Mouse (Mus musculus) urinary bladder, postnatal 10 days (tissue): ENCODE results near the gene Nuak2.

Experiments
- DNase-seq: peaks from one replicate; pipeline ENCODE4 v3.0.0; 2022; ENCODE audit warnings: low spot score

Nuak2 gene

GRCm38 (mm10) chr1:132354234-132354633 lies 38.3 kb downstream of the Nuak2 start:
- DNase-seq: no peak

- no peak for DNase-seq
Observed at GRCm38 (mm10) chr1:132355162-132355601, 39.3 kb downstream of the Nuak2 start.

- DNase-seq: peak; percentile 51
Observed at GRCm38 (mm10) chr1:132355841-132356242, 39.9 kb downstream of the Nuak2 start.

- DNase-seq: no peak
Observed at GRCm38 (mm10) chr1:132356841-132357240, 40.9 kb downstream of the Nuak2 start.

GRCm38 (mm10) chr1:132361959-132362358 lies 46.0 kb downstream of the Nuak2 start:
- DNase-seq: no peak

- DNase-seq: no peak
Observed at GRCm38 (mm10) chr1:132364388-132364787, 48.5 kb downstream of the Nuak2 start.

GRCm38 (mm10) chr1:132364896-132365557 lies 49.1 kb downstream of the Nuak2 start:
- no peak for DNase-seq

- no peak for DNase-seq
Observed at GRCm38 (mm10) chr1:132365645-132366044, 49.7 kb downstream of the Nuak2 start.

- no peak for DNase-seq
Observed at GRCm38 (mm10) chr1:132366235-132366634, 50.3 kb downstream of the Nuak2 start.

GRCm38 (mm10) chr1:132366937-132367336 lies 51.0 kb downstream of the Nuak2 start:
- DNase-seq: no peak

GRCm38 (mm10) chr1:132367692-132368506 lies 52.0 kb downstream of the Nuak2 start:
- DNase-seq: no peak

GRCm38 (mm10) chr1:132370681-132371173 lies 54.8 kb downstream of the Nuak2 start:
- no peak for DNase-seq

- no peak for DNase-seq
Observed at GRCm38 (mm10) chr1:132371298-132372081, 55.6 kb downstream of the Nuak2 start.

- no peak for DNase-seq
Observed at GRCm38 (mm10) chr1:132372354-132372753, 56.4 kb downstream of the Nuak2 start.

GRCm38 (mm10) chr1:132372896-132373534 lies 57.1 kb downstream of the Nuak2 start:
- no peak for DNase-seq

GRCm38 (mm10) chr1:132374140-132374872 lies 58.4 kb downstream of the Nuak2 start:
- DNase-seq: no peak

GRCm38 (mm10) chr1:132374873-132375244 lies 58.9 kb downstream of the Nuak2 start:
- DNase-seq: no peak

- no peak for DNase-seq
Observed at GRCm38 (mm10) chr1:132375256-132375655, 59.3 kb downstream of the Nuak2 start.

GRCm38 (mm10) chr1:132376211-132377054 lies 60.5 kb downstream of the Nuak2 start:
- DNase-seq: no peak

- DNase-seq: no peak
Observed at GRCm38 (mm10) chr1:132377055-132377365, 61.1 kb downstream of the Nuak2 start.
